Mouse (Mus musculus) megakaryocyte, embryonic 14.5 days (primary cell): Measurements from ENCODE around the gene Asb1.

Experiments
- FLI1 ChIP-seq: IDR thresholded peaks from 2 replicates; pipeline ENCODE4 v1.6.1; 2012; ENCODE audit warnings: low read length, inconsistent platforms, mixed read lengths
- GATA1 ChIP-seq: IDR thresholded peaks from 3 replicates; pipeline ENCODE4 v1.6.1; 2012; ENCODE audit warnings: mixed read lengths, low read length, inconsistent platforms, borderline replicate concordance

DNA sequence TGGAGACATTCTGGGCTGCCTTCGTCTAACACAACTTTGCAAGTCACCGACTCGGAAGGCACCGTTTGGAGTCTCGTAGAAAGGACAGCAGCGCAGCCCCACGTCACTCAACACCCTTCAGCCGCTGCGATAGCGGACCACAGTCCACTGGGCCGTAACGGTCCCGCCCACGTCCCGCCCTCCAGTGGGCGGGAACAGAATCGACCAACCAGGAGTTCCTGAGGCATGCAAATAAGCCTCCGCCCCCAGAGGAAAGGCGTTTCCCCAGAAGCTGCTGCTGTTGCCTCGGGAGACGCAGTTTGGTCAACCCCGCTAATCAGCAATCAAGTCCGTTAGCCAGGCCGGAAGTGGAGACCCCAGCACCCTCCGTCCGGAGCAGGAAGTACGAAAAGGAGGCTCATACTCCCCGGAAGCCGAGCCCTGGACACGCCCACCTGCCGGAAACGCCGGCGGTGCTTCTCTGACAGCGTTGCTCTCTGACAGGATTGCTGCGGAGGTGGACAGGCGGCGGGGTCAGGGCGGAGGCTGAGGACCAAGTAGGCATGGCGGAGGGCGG lies at the start of gene Asb1:
- TF ChIP-seq GATA1, result peak; percentile 55; the same call in 1 of the 3 replicates
- TF ChIP-seq FLI1, result peak; percentile 97
